Mouse (Mus musculus) left cerebral cortex, adult 18-20 months (tissue): ENCODE results near the gene Ccdc137. TPM values are rescaled to one million over a fixed set of nuclear protein-coding genes. Genes with fewer than 3 reads are reported as not detected.
A peak's percentile ranks its signal among the peaks of the same experiment; 100 is the strongest.

ENCODE experiments used
- DNase-seq, 2 experiments: peaks; one replicate each; pipeline ENCODE4 v3.0.0; 2021 to 2022; ENCODE audit warnings: low spot score in 2 of 2, mixed read lengths in 1 of 2
- total RNA-seq, 2 experiments: library from RNA; stranded (reverse); gene quantifications; 2 replicates each; pipeline ENCODE4 v1.2.3; 2021

Gene Ccdc137
- total RNA-seq, 2 experiments from 2014 or later, result 26.4 to 29.1 TPM

GRCm38 (mm10) chr11:120458847-120459597, 1.1 kb downstream of the Ccdc137 start:
- no peak for DNase-seq

- DNase-seq, result no peak
These were observed 5.6 kb downstream of the Ccdc137 start for GRCm38 (mm10) chr11:120463536-120463935.

DNA sequence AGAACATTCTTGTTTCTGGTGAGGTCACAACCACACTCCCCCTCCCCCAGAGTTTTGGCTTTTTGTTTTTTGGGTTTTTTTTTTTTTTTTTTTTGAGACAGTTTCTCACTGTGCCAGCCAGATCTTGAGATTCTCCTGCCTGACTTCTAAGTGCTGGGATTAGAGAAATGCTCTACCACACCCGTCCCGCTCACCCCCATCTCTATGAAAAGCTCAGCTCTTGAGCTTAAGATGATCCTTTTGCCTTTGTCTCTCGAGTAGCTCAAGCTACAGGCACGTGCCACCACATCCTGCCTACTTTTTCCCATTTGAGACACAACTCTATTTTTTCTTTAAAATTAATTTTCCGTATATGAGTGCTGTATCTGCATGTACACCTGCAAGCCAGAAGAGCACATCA, 6.5 kb downstream of the Ccdc137 start:
- no peak for DNase-seq

DNA sequence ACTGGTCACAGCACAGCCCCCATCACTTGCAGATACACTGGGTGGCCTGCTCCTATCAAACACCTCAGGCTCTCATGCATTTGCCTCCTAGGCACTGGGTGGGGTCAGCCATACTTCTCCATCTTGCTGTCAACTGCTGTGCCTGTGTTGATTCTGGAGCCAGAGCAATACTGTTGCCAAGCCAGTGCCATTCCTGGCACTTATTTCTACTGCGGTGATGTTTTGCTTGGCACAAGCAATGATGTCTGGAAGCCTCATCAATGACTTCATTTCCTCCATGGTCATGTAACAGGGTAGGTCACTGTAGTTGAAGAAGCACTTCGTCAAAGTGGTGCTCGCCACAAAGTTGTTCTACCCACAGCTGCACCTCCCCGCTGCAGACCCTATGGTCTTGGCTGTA, 7.6 kb downstream of the Ccdc137 start:
- no peak for DNase-seq

GRCm38 (mm10) chr11:120467051-120467735, 9.3 kb downstream of the Ccdc137 start, which contains the start of gene Arl16:
Gene Arl16, minus strand, starts transcription at chr11:120467607.
- peak; percentile 93 to 95 for DNase-seq

DNA sequence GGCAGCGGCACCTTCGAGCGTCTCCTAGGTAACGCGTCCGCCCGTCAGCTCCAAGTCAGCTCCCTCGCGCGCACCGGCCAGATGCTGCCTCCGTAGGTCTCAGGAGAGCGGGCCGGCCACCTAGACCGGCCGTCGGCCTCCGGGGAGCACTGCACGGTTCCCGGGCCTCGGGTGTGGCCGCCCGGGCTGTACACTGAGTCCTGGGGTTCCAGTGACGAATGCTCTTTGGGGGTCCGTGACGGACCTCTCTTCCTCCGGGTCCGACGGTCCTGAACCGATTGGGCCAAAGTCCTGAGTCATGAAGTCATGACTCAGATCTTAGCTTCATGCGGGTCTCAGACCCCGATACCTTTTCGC, 9.8 kb downstream of the Ccdc137 start:
- no peak for DNase-seq

- no peak for DNase-seq
These were observed 14.1 kb downstream of the Ccdc137 start for GRCm38 (mm10) chr11:120472052-120472451.

DNA sequence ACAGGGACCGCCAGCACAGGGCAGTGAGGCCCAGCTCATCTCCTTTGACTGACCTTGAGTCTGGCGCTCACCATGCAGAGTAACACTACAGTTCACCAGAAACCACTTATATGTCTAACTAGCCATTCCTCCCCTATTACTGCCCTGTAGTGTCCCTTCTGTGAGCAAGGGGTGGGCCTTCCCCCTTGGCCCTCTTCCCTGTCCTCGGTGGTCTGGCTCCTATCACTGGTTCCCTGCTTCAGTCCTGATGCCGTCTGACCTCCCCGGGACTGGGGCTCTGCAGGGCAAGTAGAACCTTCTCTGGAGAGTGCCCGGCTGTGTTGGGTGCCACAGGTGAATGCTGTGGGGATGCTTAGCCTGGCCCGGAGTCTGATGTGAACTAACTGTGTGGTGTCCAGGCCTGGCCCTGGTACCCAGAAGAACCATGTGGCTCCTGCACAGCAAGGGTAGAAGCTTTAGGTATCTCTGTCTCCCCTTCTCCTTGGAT, 25.6 kb downstream of the Ccdc137 start:
- DNase-seq, result no peak

DNA sequence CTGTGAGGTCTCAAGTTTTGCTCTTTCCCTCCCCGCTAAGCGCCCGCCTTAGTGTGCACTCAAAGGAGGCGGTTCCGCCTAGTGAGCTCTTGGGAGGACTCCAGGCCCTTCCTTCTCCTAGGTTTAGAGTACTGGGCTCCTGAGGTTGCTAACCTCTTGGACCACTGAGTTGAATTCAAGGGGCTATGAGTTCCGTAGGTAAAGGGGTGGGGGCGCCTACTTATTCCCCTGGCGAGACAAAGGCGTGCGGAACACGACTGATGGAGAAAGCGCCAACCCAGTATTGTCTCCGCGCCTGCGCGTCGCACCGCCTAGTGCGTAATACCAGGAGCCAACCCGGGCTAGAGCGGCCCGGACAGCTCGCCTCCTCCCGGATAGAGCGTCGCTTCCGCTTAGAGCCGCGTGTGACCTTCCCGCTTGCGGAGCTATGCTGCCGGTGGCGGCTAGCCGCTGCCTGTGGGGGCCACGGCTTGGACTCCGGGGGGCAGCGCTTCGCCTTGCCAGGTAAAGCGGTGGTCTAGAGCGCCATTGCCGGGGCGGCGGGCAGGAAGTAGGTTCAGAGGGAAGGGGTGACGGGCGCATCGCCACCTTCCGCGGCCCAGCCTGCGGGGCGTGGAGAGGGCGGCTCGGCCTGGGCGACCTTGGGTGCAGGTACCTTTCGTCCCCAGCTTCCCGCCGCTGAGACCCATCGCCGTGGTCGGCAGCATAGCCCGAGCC, 26.5 kb downstream of the Ccdc137 start, which contains the start of gene Mrpl12:
Gene Mrpl12, plus strand, starts transcription at position 349 of the 717 bp plus-strand sequence.
- DNase-seq, result peak; percentile 87 to 90

DNA sequence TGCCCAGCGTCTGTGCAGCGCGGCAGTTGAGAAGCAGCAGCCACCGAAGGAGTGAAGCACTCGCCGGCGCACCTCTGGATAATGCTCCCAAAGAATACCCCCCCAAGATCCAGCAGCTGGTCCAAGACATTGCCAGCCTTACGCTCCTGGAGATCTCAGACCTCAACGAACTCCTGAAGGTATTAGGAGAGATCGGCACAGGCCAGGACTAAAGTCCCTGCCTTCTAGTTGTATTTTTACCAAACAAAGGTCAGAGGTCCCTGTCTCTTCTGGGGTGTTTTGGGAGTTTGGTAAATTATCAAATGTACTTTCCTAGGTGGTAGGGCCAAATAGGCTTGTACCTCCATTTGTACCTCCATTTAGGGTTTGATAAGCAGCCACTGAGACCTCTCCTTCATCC, 27.3 kb downstream of the Ccdc137 start:
- no peak for DNase-seq

DNA sequence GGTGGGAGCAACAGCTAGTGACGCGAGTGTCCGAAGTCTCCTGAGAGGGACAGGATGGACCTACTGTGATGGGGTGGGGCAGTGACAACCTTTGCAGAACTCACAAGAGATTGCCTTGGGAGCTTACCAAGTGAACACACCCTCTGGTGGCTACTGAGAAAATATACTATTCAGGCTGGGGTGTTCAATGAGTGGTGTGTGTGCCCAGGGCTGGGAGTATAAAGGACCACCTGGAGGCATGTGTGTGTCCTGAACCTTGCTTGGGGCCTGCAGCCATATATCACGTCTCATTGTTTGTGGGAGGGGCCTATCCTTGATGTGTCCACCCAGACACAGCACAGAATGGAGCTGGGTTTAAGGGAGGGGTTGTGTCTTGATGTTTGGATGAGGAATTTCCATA, 30.6 kb downstream of the Ccdc137 start:
- no peak for DNase-seq

DNA sequence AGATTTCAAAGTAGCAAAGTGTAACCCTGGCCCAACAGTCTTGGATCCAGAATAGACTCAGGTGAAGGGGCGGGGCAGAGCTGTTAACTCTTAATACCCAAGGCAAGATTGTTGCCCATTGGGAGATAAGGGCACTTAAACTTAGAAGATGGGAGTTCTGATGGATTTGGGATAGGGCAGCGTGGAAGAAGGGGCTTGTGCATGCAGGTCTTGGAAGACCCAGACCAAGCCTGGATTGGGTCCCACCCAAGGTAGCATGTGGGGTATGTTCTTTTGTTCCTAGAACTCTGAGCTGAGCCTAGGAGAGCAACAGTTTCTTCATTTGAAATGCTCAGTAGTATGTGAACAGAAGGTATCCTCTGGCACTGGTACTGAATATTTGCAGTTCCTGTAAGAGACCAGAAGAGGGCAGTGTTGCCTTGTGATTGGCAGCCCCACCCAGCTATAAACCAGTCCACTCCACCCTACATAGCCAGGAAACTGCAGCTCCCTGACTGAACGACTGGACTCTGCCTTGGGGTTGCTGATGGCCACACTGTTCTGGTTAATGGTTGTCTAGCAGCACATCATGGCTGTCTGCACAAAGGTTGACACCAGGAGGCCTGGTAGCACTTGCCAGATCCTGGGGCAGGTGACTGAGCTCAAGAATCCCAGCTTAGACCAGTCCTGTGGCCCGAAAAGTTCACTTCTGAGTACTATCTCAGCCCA, 31.3 kb downstream of the Ccdc137 start:
- DNase-seq, result peak; percentile 49 to 52

GRCm38 (mm10) chr11:120490291-120491046, 32.6 kb downstream of the Ccdc137 start:
- no peak for DNase-seq

GRCm38 (mm10) chr11:120491317-120492023, 33.6 kb downstream of the Ccdc137 start, which contains the start of gene Slc25a10:
Gene Slc25a10, plus strand, starts transcription at chr11:120491840.
- DNase-seq, result peak; percentile 80 to 88

DNA sequence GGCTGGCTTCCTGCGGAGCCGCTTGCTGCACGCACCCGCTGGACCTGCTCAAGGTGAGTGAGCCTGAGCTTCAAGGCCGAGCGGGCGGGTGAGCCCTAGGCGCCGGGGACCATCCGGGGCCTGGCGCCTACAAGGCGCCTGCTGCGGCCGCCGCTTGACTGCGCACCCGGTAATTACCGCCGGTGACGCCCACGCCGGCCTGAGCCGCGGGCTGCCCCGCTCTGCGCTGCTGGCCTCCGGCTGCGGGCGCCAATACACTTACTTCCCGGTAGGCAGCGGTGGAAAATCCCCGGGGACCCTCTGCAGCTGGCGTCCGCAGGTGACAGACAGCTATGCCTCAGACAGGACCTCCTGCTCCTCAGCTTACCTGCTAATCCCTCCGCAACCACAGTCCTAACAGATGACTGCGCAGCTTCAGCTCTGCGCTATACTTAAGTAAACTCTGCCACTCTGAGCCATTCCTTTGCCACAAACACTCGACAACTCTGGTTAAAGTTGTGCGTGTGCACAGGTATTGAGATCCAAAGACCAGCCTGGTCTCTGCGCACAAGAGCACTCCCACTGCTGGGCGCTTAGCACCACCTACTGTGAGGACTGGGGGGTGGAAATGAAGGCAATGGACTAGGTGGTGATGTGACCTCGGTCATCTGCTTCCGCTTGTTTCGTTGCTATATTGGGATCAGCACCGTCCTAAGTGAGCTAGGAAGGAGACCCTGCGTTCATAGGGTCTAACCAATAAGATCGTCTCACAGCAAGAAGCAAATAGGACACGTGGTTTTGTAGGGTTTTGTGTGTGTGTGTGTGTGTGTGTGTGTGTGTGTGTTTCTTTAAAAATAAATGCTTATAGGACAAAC, 34.3 kb downstream of the Ccdc137 start:
- no peak for DNase-seq

DNA sequence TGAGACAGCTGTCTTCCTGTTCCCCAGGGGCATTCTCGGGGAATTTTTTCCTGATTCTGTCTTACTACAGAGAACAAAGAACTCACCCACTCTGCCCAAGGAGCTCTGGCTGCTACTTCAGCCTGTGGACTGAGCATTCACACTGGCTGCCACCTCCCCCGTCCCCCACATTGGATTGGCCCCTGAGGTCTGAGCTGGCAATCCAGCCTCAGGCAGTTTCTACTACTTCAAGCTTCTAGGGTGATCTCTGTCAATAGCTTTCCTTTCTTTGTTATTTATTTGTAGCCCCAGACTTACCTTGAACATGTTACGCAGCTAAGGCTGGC, 34.9 kb downstream of the Ccdc137 start:
- DNase-seq, result no peak

DNA sequence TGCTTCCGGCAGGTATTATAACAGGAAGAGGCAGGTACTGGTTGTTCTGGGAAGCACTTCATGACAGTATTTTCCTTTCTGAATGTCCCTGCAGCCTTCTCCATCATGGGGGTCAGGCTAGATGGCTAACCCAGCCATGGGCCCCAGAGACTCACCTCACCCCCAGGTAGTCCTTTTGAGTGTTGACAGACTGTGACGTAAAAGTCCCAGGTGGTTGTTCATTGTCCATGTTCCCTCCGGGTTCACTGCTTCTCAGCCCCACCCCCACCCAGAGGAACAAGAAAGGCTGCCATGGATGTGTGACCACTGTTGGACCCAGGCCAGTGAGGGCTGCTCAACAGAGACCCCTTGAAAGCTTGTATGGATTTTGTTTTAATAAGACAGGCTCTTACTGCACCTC, 35.4 kb downstream of the Ccdc137 start:
- no peak for DNase-seq

- DNase-seq, result no peak
These were observed 36.0 kb downstream of the Ccdc137 start for GRCm38 (mm10) chr11:120493911-120494310.

GRCm38 (mm10) chr11:120497436-120497835, 39.5 kb downstream of the Ccdc137 start:
- no peak for DNase-seq
